Mouse (Mus musculus) hindbrain, embryonic 10.5 days (tissue): ENCODE data around the gene Tpmt. TPM values are rescaled to one million over a fixed set of nuclear protein-coding genes. Genes with fewer than 3 reads are reported as not detected.

ENCODE experiments used
- DNase-seq: peaks from one replicate; pipeline ENCODE4 v3.0.0-alpha.2; 2017; ENCODE audit warnings: low spot score
- H3K27ac ChIP-seq: fragments of 300-500 bp; sonication (generic); 2 replicates; pipeline ENCODE4 v1.5.1; 2016; ENCODE audit warnings: mild to moderate bottlenecking, moderate library complexity
- H3K27me3 ChIP-seq: fragments of 300-500 bp; sonication (generic); 2 replicates; pipeline ENCODE4 v1.6.1; 2016; ENCODE audit warnings: mild to moderate bottlenecking; ENCODE audit not compliant: poor library complexity, insufficient read depth, severe bottlenecking
- H3K36me3 ChIP-seq: fragments of 300-500 bp; sonication (generic); 2 replicates; pipeline ENCODE4 v1.6.1; 2016; ENCODE audit warnings: mild to moderate bottlenecking, moderate library complexity
- H3K4me1 ChIP-seq: fragments of 300-500 bp; sonication (generic); replicated peaks from 2 replicates; pipeline ENCODE4 v1.6.1; 2016; ENCODE audit warnings: mild to moderate bottlenecking
- H3K4me3 ChIP-seq: fragments of 300-500 bp; sonication (generic); 2 replicates; pipeline ENCODE4 v1.5.1; 2016; ENCODE audit warnings: mild to moderate bottlenecking, moderate library complexity
- H3K9me3 ChIP-seq: fragments of 300-500 bp; sonication (generic); 2 replicates; pipeline ENCODE4 v1.6.1; 2016; ENCODE audit warnings: mild to moderate bottlenecking, moderate library complexity
- WGBS: fragments of 180-500 bp; shearing (Covaris S2); methylation state at CpG from one replicate; pipeline ENCODE4 v1.1.7; 2016; 5-methylcytosine and 5-hydroxymethylcytosine counted together
- polyA plus RNA-seq: library from polyadenylated mRNA; unstranded; fragments of >200 nt; fragmentation: Nextera tagmentation; extraction: Ambion mirVana; gene quantifications from 2 replicates; pipeline ENCODE4 v1.2.1, GENCODE M21; 2016

The Tpmt gene
- polyA plus RNA-seq, 1 experiment from 2014 or later = 40.9 TPM

GRCm38 (mm10) chr13:47033602-47034001 lies 10.9 kb downstream of the Tpmt start:
- 90% methylated on average over 4 of the region's 4 CpGs for WGBS
- H3K9me3 ChIP-seq = no peaks in the 10 kb centered on the region
- H3K4me3 ChIP-seq = no peak overlapping the region
- no peak overlapping the region for H3K27ac ChIP-seq
- DNase-seq = no peak
- H3K27me3 ChIP-seq = no peaks in the 10 kb centered on the region
- H3K4me1 ChIP-seq = no peaks in the 10 kb centered on the region
- H3K36me3 ChIP-seq = peaks cover 32% of the 10 kb centered on the region

GRCm38 (mm10) chr13:47030376-47031107 lies 14.0 kb downstream of the Tpmt start:
- WGBS = 90% methylated on average over 17 of the region's 17 CpGs
- Histone ChIP-seq H3K9me3 (no peaks in the 10 kb centered on the region), H3K27ac (no peak overlapping the region), H3K27me3 (no peaks in the 10 kb centered on the region), H3K4me3 (no peak overlapping the region), H3K4me1 (no peaks in the 10 kb centered on the region), H3K36me3 (peaks cover 34% of the 10 kb centered on the region)
- DNase-seq = no peak

- H3K4me1 ChIP-seq = no peaks in the 10 kb centered on the region
- DNase-seq = no peak
- H3K36me3 ChIP-seq = peaks cover 16% of the 10 kb centered on the region
- no peaks in the 10 kb centered on the region for H3K9me3 ChIP-seq
- H3K27ac ChIP-seq = no peak overlapping the region
- H3K27me3 ChIP-seq = peaks cover 2% of the 10 kb centered on the region
- 85% methylated on average over 7 of the region's 7 CpGs for WGBS
- no peak overlapping the region for H3K4me3 ChIP-seq
Measured at GRCm38 (mm10) chr13:47020798-47021197, 23.7 kb downstream of the Tpmt start.

- no peak overlapping the region for H3K27ac ChIP-seq
- H3K9me3 ChIP-seq = no peaks in the 10 kb centered on the region
- DNase-seq = no peak
- 84% methylated on average over 7 of the region's 7 CpGs for WGBS
- H3K36me3 ChIP-seq = peaks cover 6% of the 10 kb centered on the region
- peaks cover 4% of the 10 kb centered on the region for H3K4me1 ChIP-seq
- peaks cover 13% of the 10 kb centered on the region for H3K27me3 ChIP-seq
- no peak overlapping the region for H3K4me3 ChIP-seq
Measured at GRCm38 (mm10) chr13:47019774-47020173, 24.8 kb downstream of the Tpmt start.

- H3K27me3 ChIP-seq = peaks cover 38% of the 10 kb centered on the region
- 48% methylated on average over 5 of the region's 5 CpGs for WGBS
- H3K9me3 ChIP-seq = peaks cover 6% of the 10 kb centered on the region; the same call in 1 of the 2 replicates
- no peak overlapping the region for H3K4me3 ChIP-seq
- H3K27ac ChIP-seq = no peak overlapping the region
- peak; percentile 53 for DNase-seq
- peaks cover 2% of the 10 kb centered on the region; the same call in 1 of the 2 replicates for H3K36me3 ChIP-seq
- H3K4me1 ChIP-seq = peaks cover 15% of the 10 kb centered on the region
Measured at GRCm38 (mm10) chr13:47017259-47017658, 27.3 kb downstream of the Tpmt start.

- 66% methylated on average over 5 of the region's 5 CpGs for WGBS
- Histone ChIP-seq H3K4me3 (peak overlapping the region; percentile 73), H3K36me3 (peaks cover 6% of the 10 kb centered on the region), H3K27me3 (peaks cover 48% of the 10 kb centered on the region), H3K27ac (peak overlapping the region; percentile 86; the same call in 1 of the 2 replicates), H3K9me3 (peaks cover 22% of the 10 kb centered on the region), H3K4me1 (peaks cover 19% of the 10 kb centered on the region)
- no peak for DNase-seq
Measured at GRCm38 (mm10) chr13:47015195-47015501, 29.4 kb downstream of the Tpmt start.

GRCm38 (mm10) chr13:47014334-47015194 lies 30.0 kb downstream of the Tpmt start, which contains the start of gene Nhlrc1:
Gene Nhlrc1 (minus strand): TSS chr13:47014850.
- Histone ChIP-seq H3K27me3 (peaks cover 48% of the 10 kb centered on the region), H3K36me3 (peaks cover 12% of the 10 kb centered on the region), H3K27ac (peak within 1 kb of the TSS; percentile 86), H3K9me3 (peaks cover 28% of the 10 kb centered on the region), H3K4me3 (peak within 1 kb of the TSS; percentile 73), H3K4me1 (peaks cover 19% of the 10 kb centered on the region)
- peak; percentile 80 for DNase-seq
- WGBS = 5% methylated on average over 73 of the region's 73 CpGs

GRCm38 (mm10) chr13:47013740-47014139 lies 30.8 kb downstream of the Tpmt start:
- Histone ChIP-seq H3K4me1 (peaks cover 19% of the 10 kb centered on the region), H3K9me3 (peaks cover 32% of the 10 kb centered on the region), H3K4me3 (peak overlapping the region; percentile 73), H3K36me3 (peaks cover 12% of the 10 kb centered on the region), H3K27ac (no peak overlapping the region; the same call in 1 of the 2 replicates), H3K27me3 (peaks cover 48% of the 10 kb centered on the region)
- 59% methylated on average over 10 of the region's 10 CpGs for WGBS
- no peak for DNase-seq

GRCm38 (mm10) chr13:47001590-47001989 lies 42.9 kb downstream of the Tpmt start:
- H3K27me3 ChIP-seq = no peaks in the 10 kb centered on the region
- no peaks in the 10 kb centered on the region for H3K36me3 ChIP-seq
- WGBS = 86% methylated on average over 4 of the region's 4 CpGs
- no peak for DNase-seq
- H3K4me1 ChIP-seq = peaks cover 4% of the 10 kb centered on the region; the same call in 1 of the 2 replicates
- H3K4me3 ChIP-seq = no peak overlapping the region
- H3K9me3 ChIP-seq = no peaks in the 10 kb centered on the region
- H3K27ac ChIP-seq = no peak overlapping the region

GRCm38 (mm10) chr13:46999498-46999897 lies 45.0 kb downstream of the Tpmt start:
- no peak for DNase-seq
- Histone ChIP-seq H3K4me1 (peaks cover 4% of the 10 kb centered on the region; the same call in 1 of the 2 replicates), H3K9me3 (no peaks in the 10 kb centered on the region), H3K27me3 (no peaks in the 10 kb centered on the region), H3K36me3 (no peaks in the 10 kb centered on the region), H3K27ac (0 out of 2 replicates have a peak overlapping the region, but pooled peaks have one; percentile 16), H3K4me3 (no peak overlapping the region)
- WGBS = 68% methylated on average over 5 of the region's 5 CpGs

GRCm38 (mm10) chr13:46997355-46997754 lies 47.2 kb downstream of the Tpmt start:
- Histone ChIP-seq H3K36me3 (no peaks in the 10 kb centered on the region), H3K27ac (no peak overlapping the region), H3K27me3 (no peaks in the 10 kb centered on the region), H3K9me3 (no peaks in the 10 kb centered on the region), H3K4me3 (no peak overlapping the region), H3K4me1 (peaks cover 4% of the 10 kb centered on the region; the same call in 1 of the 2 replicates)
- 70% methylated on average over 4 of the region's 4 CpGs for WGBS
- no peak for DNase-seq

GRCm38 (mm10) chr13:46993274-46993551 lies 51.3 kb downstream of the Tpmt start:
- no peaks in the 10 kb centered on the region for H3K36me3 ChIP-seq
- no peaks in the 10 kb centered on the region for H3K4me1 ChIP-seq
- H3K4me3 ChIP-seq = no peak overlapping the region
- no peaks in the 10 kb centered on the region for H3K9me3 ChIP-seq
- no peaks in the 10 kb centered on the region for H3K27me3 ChIP-seq
- H3K27ac ChIP-seq = no peak overlapping the region
- WGBS = 86% methylated on average over 2 of the region's 2 CpGs
- DNase-seq = no peak
